Mouse (Mus musculus): Measurements from ENCODE around the gene Phf5a. TPM values are rescaled to one million over a fixed set of nuclear protein-coding genes. Genes with fewer than 3 reads are reported as not detected.
A peak's percentile ranks its signal among the peaks of the same experiment; 100 is the strongest.

Gene Phf5a
- polyA plus RNA-seq, 1 experiment: 67.3 TPM

DNA sequence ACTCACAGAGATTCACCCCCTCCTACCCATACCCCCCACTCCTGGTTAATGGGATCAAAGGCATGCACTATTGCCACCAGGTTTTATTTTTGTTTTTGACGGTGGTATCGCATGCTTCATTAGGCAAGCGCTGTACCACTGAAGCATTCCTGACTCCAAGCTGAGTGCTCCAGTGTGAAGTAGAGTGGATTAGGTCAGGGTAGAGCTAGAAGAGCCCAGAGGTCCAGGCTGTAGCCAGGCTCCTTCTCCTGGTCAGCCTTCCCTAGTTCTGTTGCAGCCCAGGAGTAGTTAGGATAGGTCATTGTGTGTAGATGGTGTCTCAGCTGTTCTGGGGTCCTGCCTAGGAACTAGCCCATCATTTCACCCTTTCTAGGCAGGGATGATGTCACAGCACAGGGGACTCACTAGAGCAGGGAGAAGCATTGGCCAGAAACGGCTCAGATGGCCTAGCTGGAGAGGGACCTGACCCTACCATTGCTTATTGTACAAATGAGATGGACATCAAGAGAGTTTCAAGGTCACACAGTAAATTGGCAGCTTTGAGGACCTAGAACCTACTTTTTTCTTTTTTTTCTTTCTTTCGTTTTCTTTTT is 26.6 kb downstream of the Phf5a start:
- WGBS: 50% methylated on average over 5 of the region's 5 CpGs
- peak overlapping the region; percentile 30; the same call in 1 of the 2 replicates for H3K27ac ChIP-seq (ENCODE audit: insufficient read depth, low read length)
- H3K4me1 ChIP-seq (ENCODE audit: control insufficient read depth, insufficient read depth, low read length): peaks cover 27% of the 10 kb centered on the region
- TF ChIP-seq POLR2A (IDR thresholded peaks at IDR 0.05; ENCODE audit: borderline replicate concordance, insufficient read depth, low read length): no peak
- TF ChIP-seq CTCF (IDR thresholded peaks at IDR 0.05; ENCODE audit: borderline replicate concordance, insufficient read depth, low read depth, low read length): no peak
- no peak overlapping the region for H3K4me3 ChIP-seq (replicated peaks; ENCODE audit: insufficient read depth, low read depth, low read length)
- no peaks in the 10 kb centered on the region for H3K27me3 ChIP-seq (ENCODE audit: control insufficient read depth, insufficient read depth, low read length)
- DNase-seq: no peak

DNA sequence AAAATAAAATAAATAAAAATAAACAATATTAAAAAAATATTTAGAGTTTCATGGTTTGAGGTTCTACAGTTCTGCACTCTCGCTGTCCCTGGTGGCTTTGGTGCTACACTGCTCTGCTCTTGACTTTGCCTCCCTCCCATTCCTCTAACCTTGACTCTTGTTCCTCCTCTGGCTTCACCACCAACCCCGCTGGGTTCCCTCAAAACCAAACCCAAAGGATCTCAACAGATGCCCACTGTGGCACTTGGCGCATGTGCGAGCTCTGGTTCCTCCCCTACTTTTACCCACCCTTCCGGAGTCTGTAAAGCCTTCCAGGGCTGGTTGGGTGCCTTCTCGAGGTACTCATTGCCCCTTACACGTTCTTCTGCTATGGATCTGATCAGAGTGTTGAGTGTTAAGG is 29.4 kb downstream of the Phf5a start:
- Histone ChIP-seq H3K27ac (ENCODE audit: insufficient read depth, low read length) (no peak overlapping the region), H3K27me3 (ENCODE audit: control insufficient read depth, insufficient read depth, low read length) (no peaks in the 10 kb centered on the region), H3K4me1 (ENCODE audit: control insufficient read depth, insufficient read depth, low read length) (peaks cover 31% of the 10 kb centered on the region), H3K4me3 (replicated peaks; ENCODE audit: insufficient read depth, low read depth, low read length) (no peak overlapping the region)
- DNase-seq: no peak
- TF ChIP-seq POLR2A (IDR thresholded peaks at IDR 0.05; ENCODE audit: borderline replicate concordance, insufficient read depth, low read length) (no peak), CTCF (IDR thresholded peaks at IDR 0.05; ENCODE audit: borderline replicate concordance, insufficient read depth, low read depth, low read length) (no peak)
- 85% methylated on average over 7 of the region's 7 CpGs for WGBS

DNA sequence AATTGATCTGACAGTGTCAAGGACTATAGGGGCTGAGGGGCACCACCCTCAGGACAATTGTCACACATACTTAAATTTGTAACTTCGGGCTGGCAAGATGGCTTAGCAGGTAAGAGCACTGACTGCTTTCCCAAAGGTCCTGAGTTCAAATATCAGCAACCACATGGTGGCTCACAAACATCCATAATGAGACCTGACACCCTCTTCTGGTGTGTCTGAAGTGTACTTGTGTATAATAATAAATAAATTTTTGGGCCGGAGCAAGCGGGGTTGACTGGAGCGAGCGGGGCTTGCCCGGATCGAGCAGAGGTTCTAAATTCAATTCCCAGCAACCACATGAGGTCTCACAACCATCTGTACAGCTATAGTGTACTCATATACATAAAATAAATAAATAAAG is 31.4 kb downstream of the Phf5a start:
- Histone ChIP-seq H3K27me3 (ENCODE audit: control insufficient read depth, insufficient read depth, low read length) (no peaks in the 10 kb centered on the region), H3K4me3 (replicated peaks; ENCODE audit: insufficient read depth, low read depth, low read length) (no peak overlapping the region), H3K4me1 (ENCODE audit: control insufficient read depth, insufficient read depth, low read length) (peaks cover 41% of the 10 kb centered on the region), H3K27ac (ENCODE audit: insufficient read depth, low read length) (peak overlapping the region; percentile 92)
- DNase-seq: no peak
- WGBS: 39% methylated on average over 7 of the region's 7 CpGs
- TF ChIP-seq CTCF (IDR thresholded peaks at IDR 0.05; ENCODE audit: borderline replicate concordance, insufficient read depth, low read depth, low read length) (no peak), POLR2A (IDR thresholded peaks at IDR 0.05; ENCODE audit: borderline replicate concordance, insufficient read depth, low read length) (no peak)

DNA sequence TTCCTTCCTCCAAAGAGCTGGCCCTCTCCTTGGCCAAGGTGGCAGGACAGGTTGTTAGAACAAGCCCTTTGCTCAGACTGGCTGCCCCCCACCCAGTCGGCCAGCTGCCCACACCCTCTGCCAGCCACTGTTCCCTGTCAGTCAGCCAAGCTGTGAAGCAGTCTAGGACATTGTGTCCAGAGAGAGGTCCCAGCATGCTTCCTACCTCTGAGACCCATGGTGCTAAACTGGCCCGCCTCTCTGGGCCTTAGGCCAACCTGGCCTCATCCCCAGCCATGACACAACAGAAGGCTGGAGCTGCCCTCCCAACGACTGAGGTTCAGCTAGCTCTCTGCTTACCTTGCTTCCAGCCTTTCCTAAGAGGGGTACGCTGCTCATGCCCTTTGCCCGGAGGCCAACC is 32.1 kb downstream of the Phf5a start:
- Histone ChIP-seq H3K27me3 (ENCODE audit: control insufficient read depth, insufficient read depth, low read length) (no peaks in the 10 kb centered on the region), H3K4me1 (ENCODE audit: control insufficient read depth, insufficient read depth, low read length) (peaks cover 47% of the 10 kb centered on the region), H3K4me3 (replicated peaks; ENCODE audit: insufficient read depth, low read depth, low read length) (no peak overlapping the region), H3K27ac (ENCODE audit: insufficient read depth, low read length) (peak overlapping the region; percentile 92)
- peak; percentile 97 to 98 for DNase-seq
- whole genome bisulfite sequencing: 3% methylated on average over 5 of the region's 5 CpGs
- peak; percentile 63; the same call in 1 of the 2 replicates for TF ChIP-seq POLR2A (IDR thresholded peaks at IDR 0.05; ENCODE audit: borderline replicate concordance, insufficient read depth, low read length)
- no peak for TF ChIP-seq CTCF (IDR thresholded peaks at IDR 0.05; ENCODE audit: borderline replicate concordance, insufficient read depth, low read depth, low read length)

DNA sequence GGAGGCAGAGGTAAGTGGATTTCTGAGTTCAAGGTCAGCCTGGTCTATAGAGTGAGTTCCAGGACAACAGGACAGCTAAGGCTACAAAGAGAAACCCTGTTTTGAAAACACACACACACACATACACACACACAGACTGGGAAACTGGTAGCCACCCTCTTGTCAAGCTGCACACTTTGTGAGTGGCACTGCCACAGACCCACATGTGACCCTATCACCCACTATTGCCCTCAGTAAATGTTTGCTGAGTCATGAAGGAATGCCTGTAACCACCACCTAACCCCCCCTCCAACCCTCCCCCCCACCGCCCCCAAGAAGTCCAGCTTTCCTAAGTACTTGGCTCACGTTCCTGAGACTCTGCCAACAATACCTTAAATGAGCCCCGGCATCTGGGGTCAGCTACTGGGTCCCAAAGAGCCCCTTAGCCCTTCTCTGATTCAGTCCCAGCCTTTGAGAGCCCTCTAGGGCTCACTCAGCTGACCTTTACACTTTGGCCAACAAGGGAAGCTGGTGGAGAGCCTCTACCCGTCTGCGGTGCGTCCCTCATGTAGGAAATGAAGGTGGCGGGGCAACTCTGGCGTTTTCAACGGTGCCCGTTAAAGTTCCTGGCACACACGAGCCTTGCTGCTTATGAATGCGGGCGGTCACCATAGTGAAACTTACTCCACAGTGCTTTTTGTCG is 33.0 kb downstream of the Phf5a start:
- peak; percentile 48 to 54 for DNase-seq

DNA sequence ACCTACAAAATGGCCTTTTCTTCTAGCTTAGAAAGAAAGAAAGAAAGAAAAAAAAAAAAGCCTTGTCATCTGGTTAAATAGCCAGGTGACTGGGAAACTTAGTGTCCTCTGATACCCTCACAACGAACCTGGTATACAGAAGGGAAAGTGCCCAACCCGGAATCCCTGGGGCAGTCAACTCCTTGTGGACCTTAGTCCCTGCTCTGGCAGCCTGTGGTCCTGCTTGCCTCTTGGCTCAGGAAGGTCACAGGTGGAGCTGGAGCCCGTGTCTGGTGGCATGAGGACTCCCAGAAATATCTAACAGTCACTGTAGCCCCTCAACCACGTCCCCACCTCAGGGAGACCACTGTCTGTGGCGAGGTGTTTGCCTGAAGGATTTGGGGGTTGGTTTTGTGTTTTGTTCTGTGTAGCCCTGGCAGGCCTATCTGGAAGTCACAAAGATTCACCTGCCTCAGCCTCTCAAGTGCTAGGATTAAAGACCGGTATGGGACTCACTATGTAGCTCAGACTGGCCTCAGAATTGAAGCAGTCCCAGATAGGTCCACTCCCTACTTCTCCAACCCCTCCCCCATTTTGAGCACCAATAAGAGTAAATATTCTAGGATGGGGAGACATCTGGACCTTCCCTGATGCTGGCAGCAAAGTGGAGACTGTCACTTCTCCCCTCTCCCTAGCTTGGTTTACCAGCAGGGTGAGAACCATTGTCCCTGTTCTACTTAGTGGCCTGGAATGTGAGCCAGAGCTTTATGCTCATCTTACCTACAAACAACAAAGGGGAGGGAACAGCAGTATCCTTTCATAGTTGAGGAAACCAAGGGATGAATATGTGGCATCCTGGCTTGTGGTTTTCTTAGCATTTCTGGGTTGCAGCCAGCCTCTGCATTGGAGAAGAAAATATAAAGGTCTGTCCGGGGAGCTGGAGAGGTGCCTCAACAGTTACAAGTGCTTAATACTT is 34.5 kb downstream of the Phf5a start:
- Histone ChIP-seq H3K4me3 (replicated peaks; ENCODE audit: insufficient read depth, low read depth, low read length) (no peak overlapping the region), H3K27me3 (ENCODE audit: control insufficient read depth, insufficient read depth, low read length) (no peaks in the 10 kb centered on the region), H3K4me1 (ENCODE audit: control insufficient read depth, insufficient read depth, low read length) (peaks cover 63% of the 10 kb centered on the region), H3K27ac (ENCODE audit: insufficient read depth, low read length) (peak overlapping the region; percentile 93)
- 60% methylated on average over 7 of the region's 7 CpGs for WGBS
- TF ChIP-seq POLR2A (IDR thresholded peaks at IDR 0.05; ENCODE audit: borderline replicate concordance, insufficient read depth, low read length): no peak
- TF ChIP-seq CTCF (IDR thresholded peaks at IDR 0.05; ENCODE audit: borderline replicate concordance, insufficient read depth, low read depth, low read length): no peak
- DNase-seq: peak; percentile 41 to 45

More for the DNA sequence above, 33.0 kb downstream of the Phf5a start:
- 11% methylated on average over 14 of the region's 14 CpGs for WGBS
- TF ChIP-seq CTCF (IDR thresholded peaks at IDR 0.05; ENCODE audit: borderline replicate concordance, insufficient read depth, low read depth, low read length) (no peak), POLR2A (IDR thresholded peaks at IDR 0.05; ENCODE audit: borderline replicate concordance, insufficient read depth, low read length) (no peak)
- Histone ChIP-seq H3K4me1 (ENCODE audit: control insufficient read depth, insufficient read depth, low read length) (peaks cover 57% of the 10 kb centered on the region), H3K27ac (ENCODE audit: insufficient read depth, low read length) (peak overlapping the region; percentile 23), H3K4me3 (replicated peaks; ENCODE audit: insufficient read depth, low read depth, low read length) (no peak overlapping the region), H3K27me3 (ENCODE audit: control insufficient read depth, insufficient read depth, low read length) (no peaks in the 10 kb centered on the region)

DNA sequence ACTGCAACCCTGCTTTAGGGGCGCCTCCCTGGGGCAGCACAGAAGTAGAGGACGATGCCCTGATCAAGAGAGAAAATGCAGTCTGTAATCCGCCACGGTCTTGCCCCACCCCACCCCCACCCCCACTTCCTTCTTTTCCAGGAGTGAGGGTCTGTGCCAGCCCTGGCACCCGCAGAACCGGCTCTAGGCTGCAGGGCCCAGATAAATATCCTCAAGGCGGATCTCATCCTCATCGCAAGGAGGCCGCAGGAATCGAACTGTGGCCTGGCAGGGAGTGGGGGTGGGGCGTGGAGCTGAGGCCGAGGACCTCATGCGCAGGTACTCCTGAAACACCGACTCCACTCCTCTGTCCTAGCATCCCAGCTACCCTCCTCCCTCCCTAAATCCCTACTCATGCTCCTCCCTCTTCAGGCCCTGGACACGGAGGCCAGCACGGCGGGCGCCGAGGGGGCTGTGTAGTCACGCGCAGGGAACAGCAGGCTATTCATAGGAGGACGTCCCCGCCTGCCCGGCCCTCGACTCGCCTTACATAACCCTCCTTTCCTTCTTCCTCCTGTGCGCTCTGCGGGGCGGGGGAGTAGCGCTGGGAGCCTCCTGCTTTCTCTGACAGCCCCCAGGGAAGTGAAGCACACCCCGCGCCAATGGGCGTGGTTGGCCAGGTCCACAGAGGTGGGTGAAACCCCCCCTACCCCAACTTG is 35.4 kb downstream of the Phf5a start:
- H3K27ac ChIP-seq (ENCODE audit: insufficient read depth, low read length): peak overlapping the region; percentile 93
- peaks cover 67% of the 10 kb centered on the region for H3K4me1 ChIP-seq (ENCODE audit: control insufficient read depth, insufficient read depth, low read length)
- TF ChIP-seq POLR2A (IDR thresholded peaks at IDR 0.05; ENCODE audit: borderline replicate concordance, insufficient read depth, low read length): peak; percentile 64; the same call in 1 of the 2 replicates
- no peak for TF ChIP-seq CTCF (IDR thresholded peaks at IDR 0.05; ENCODE audit: borderline replicate concordance, insufficient read depth, low read depth, low read length)
- H3K4me3 ChIP-seq (replicated peaks; ENCODE audit: insufficient read depth, low read depth, low read length): peak overlapping the region; percentile 2
- 7% methylated on average over 32 of the region's 33 CpGs for WGBS
- no peaks in the 10 kb centered on the region for H3K27me3 ChIP-seq (ENCODE audit: control insufficient read depth, insufficient read depth, low read length)
- peak; percentile 87 to 91 for DNase-seq

All from cerebellum, adult 2 months (tissue).